Mouse (Mus musculus): ENCODE results near the gene Nuak2. TPM values are rescaled to one million over a fixed set of nuclear protein-coding genes. Genes with fewer than 3 reads are reported as not detected.

Gene Nuak2
- polyA plus RNA-seq, 1 experiment from 2014 or later = 2.3 TPM

DNA sequence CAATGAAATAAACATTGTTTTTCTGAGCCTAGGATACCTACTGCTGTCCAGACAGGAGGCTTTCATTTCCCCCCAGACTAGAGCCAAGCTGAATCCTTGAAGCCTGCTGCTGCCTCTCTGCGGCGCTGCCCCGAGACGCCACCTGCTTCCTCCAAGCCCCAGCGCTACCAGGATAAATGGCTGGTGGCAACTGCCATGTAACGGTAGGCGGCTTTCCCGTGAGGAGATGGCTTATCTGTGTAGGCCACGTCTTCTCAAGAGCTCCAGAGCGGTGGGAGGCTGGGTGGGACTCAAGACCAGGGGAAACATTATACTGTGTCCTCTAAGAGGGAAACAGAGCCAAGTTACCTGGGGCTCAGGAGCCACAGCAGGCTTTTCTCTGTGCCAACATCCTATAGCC is 66.0 kb downstream of the Nuak2 start:
- H3K36me3 ChIP-seq (ENCODE audit: control insufficient read depth, insufficient read depth, low read length) = peaks cover 13% of the 10 kb centered on the region; the same call in 1 of the 2 replicates
- H3K4me3 ChIP-seq (ENCODE audit: low read length) = no peak overlapping the region
- no peak for ATAC-seq (ENCODE audit: low FRiP score, low TSS enrichment)
- H3K27me3 ChIP-seq (ENCODE audit: control insufficient read depth, insufficient read depth, low read length) = no peaks in the 10 kb centered on the region
- H3K9ac ChIP-seq (ENCODE audit: low read depth, low read length) = no peak overlapping the region
- no peaks in the 10 kb centered on the region for H3K9me3 ChIP-seq (ENCODE audit: control insufficient read depth, low read length)
- 75% methylated on average over 10 of the region's 10 CpGs for WGBS
- no peak overlapping the region for H3K4me2 ChIP-seq (replicated peaks; ENCODE audit: low read depth, low read length)
- no peak overlapping the region for H3K27ac ChIP-seq (ENCODE audit: low read depth, low read length)
- H3K4me1 ChIP-seq (ENCODE audit: control insufficient read depth, insufficient read depth, low read length) = peaks cover 19% of the 10 kb centered on the region; the same call in 1 of the 2 replicates

Other genes with a start within 250 kb of the Nuak2 start
- 5.4 and 19.7 TPM in 2 replicates for gene Mfsd4a, start 248.1 kb upstream of the Nuak2 start, polyA plus RNA-seq (2014; fragmentation: Nextera tagmentation; extraction: Ambion mirVana)
- 6.3 and 6.5 TPM in 2 replicates for gene Cdk18, start 176.4 kb upstream of the Nuak2 start, polyA plus RNA-seq (2014; fragmentation: Nextera tagmentation; extraction: Ambion mirVana)
- gene Lemd1, start 124.7 kb upstream of the Nuak2 start, polyA plus RNA-seq (2014; fragmentation: Nextera tagmentation; extraction: Ambion mirVana) = 0.37 TPM in 1 of 2 replicates, not detected in the other
- 0.05 and 0.09 TPM in 2 replicates for gene AC124108.1, start 124.7 kb upstream of the Nuak2 start, polyA plus RNA-seq (2014; fragmentation: Nextera tagmentation; extraction: Ambion mirVana)
- gene Gm10188, start 86.4 kb upstream of the Nuak2 start, polyA plus RNA-seq (2014; fragmentation: Nextera tagmentation; extraction: Ambion mirVana) = not detected in 2 replicates
- gene Klhdc8a, start 17.5 kb upstream of the Nuak2 start, polyA plus RNA-seq (2014; fragmentation: Nextera tagmentation; extraction: Ambion mirVana) = 1.3 and 1.4 TPM in 2 replicates
- 5.5 and 6.2 TPM in 2 replicates for gene Tmcc2, start 75.2 kb downstream of the Nuak2 start, polyA plus RNA-seq (2014; fragmentation: Nextera tagmentation; extraction: Ambion mirVana)
- 14.9 and 22.1 TPM in 2 replicates for gene Dstyk, start 101.4 kb downstream of the Nuak2 start, polyA plus RNA-seq (2014; fragmentation: Nextera tagmentation; extraction: Ambion mirVana)
- 27.9 and 47.3 TPM in 2 replicates for gene Rbbp5, start 161.2 kb downstream of the Nuak2 start, polyA plus RNA-seq (2014; fragmentation: Nextera tagmentation; extraction: Ambion mirVana)
- 1.1 and 2.1 TPM in 2 replicates for gene Tmem81, start 190.1 kb downstream of the Nuak2 start, polyA plus RNA-seq (2014; fragmentation: Nextera tagmentation; extraction: Ambion mirVana)
- gene Cntn2, start 227.1 kb downstream of the Nuak2 start, polyA plus RNA-seq (2014; fragmentation: Nextera tagmentation; extraction: Ambion mirVana) = 0.26 and 0.32 TPM in 2 replicates

Data from kidney, embryonic 14.5 days (tissue).